Mouse (Mus musculus) neutrophil, adult 59 days (primary cell): ENCODE results near the gene Rtl5. TPM values are rescaled to one million over a fixed set of nuclear protein-coding genes. Genes with fewer than 3 reads are reported as not detected.

Experiments used
- total RNA-seq, 2 experiments: library from RNA; stranded (reverse); gene quantifications; 1 replicate in 1 of 2; 2 replicates in 1 of 2; pipeline ENCODE4 v1.2.4; 2023

Rtl5 gene
- total RNA-seq = 1 to 10 TPM; 4.1 to 4.7 TPM

GRCm38 (mm10) chrX:102070591-102071471, at the start of gene Rtl5:
Gene Rtl5, minus strand, starts transcription at chrX:102071304.

GRCm38 (mm10) chrX:102119042-102119864, 48.1 kb upstream of the Rtl5 start, which contains the start of gene Pin4:
Gene Pin4, plus strand, starts transcription at chrX:102119447.

Other genes with a start within 250 kb of the Rtl5 start
- gene Nhsl2, start 221.9 kb downstream of the Rtl5 start, total RNA-seq = 100 to 1,000 TPM; 136 to 165 TPM
- gene Pin4, start 48.1 kb upstream of the Rtl5 start, total RNA-seq = 10 to 100 TPM; 12.5 to 12.7 TPM
- 1 to 10 TPM; 9.5 to 9.9 TPM for gene Ercc6l, start 85.8 kb upstream of the Rtl5 start, total RNA-seq
- 100 to 1,000 TPM; 684 to 973 TPM for gene Rps4x, start 118.1 kb upstream of the Rtl5 start, total RNA-seq
- gene Cited1, start 180.9 kb upstream of the Rtl5 start, total RNA-seq = not detected